Mouse (Mus musculus) neural tube, embryonic 14.5 days (tissue): ENCODE data around the gene Palld. TPM values are rescaled to one million over a fixed set of nuclear protein-coding genes. Genes with fewer than 3 reads are reported as not detected.

Experiments used
- ATAC-seq: fragments of 200-750 bp; cut with Nextera tagmentation; 2 replicates; pipeline ENCODE4 v1.8.0; 2017; ENCODE audit warnings: low read depth, mild to moderate bottlenecking, moderate TSS enrichment, moderate library complexity
- H3K27ac ChIP-seq: fragments of 300-500 bp; sonication (generic); 2 replicates; pipeline ENCODE4 v1.5.1; 2014; ENCODE audit warnings: low read depth, mild to moderate bottlenecking, control low read depth, low read length, moderate library complexity, mixed read lengths
- H3K27me3 ChIP-seq: fragments of 300-500 bp; sonication (generic); 2 replicates; pipeline ENCODE4 v1.6.1; 2014; ENCODE audit warnings: low read length; ENCODE audit not compliant: control insufficient read depth, insufficient read depth
- H3K36me3 ChIP-seq: fragments of 300-500 bp; sonication (generic); 2 replicates; pipeline ENCODE4 v1.6.1; 2014; ENCODE audit warnings: low read length, mixed read lengths; ENCODE audit not compliant: control insufficient read depth, insufficient read depth
- H3K4me1 ChIP-seq: fragments of 300-500 bp; sonication (generic); 2 replicates; pipeline ENCODE4 v1.6.1; 2014; ENCODE audit warnings: low read length; ENCODE audit not compliant: control insufficient read depth, insufficient read depth
- H3K4me2 ChIP-seq: fragments of 300-500 bp; sonication (generic); 2 replicates; pipeline ENCODE4 v1.6.1; 2014; ENCODE audit warnings: mild to moderate bottlenecking, low read depth, low read length, control low read depth
- H3K4me3 ChIP-seq: fragments of 300-500 bp; sonication (generic); 2 replicates; pipeline ENCODE4 v1.5.1; 2014; ENCODE audit warnings: low read depth, low read length, control low read depth, mixed read lengths
- H3K9ac ChIP-seq: fragments of 300-500 bp; sonication (generic); replicated peaks from 2 replicates; pipeline ENCODE4 v1.6.1; 2014; ENCODE audit warnings: low read depth, mild to moderate bottlenecking, control low read depth, low read length, mixed read lengths
- H3K9me3 ChIP-seq: fragments of 300-500 bp; sonication (generic); 2 replicates; pipeline ENCODE4 v1.6.1; 2016; ENCODE audit warnings: low read length; ENCODE audit not compliant: control insufficient read depth
- WGBS: fragments of 180-500 bp; shearing (Covaris S2); extraction: QIAGEN DNeasy Blood & Tissue Kit; methylation state at CpG from one replicate; pipeline ENCODE4 v1.1.7; 2014; 5-methylcytosine and 5-hydroxymethylcytosine counted together
- polyA plus RNA-seq: library from polyadenylated mRNA; unstranded; fragments of >200 nt; fragmentation: Nextera tagmentation; extraction: Ambion mirVana; gene quantifications from 2 replicates; pipeline ENCODE4 v1.2.1, GENCODE M21; 2014

Gene Palld
- polyA plus RNA-seq, 1 experiment from 2014 or later, result 11.1 TPM

GRCm38 (mm10) chr8:61681217-61681616 lies 221.3 kb downstream of the Palld start:
- no peak overlapping the region for H3K4me2 ChIP-seq
- no peaks in the 10 kb centered on the region for H3K36me3 ChIP-seq

GRCm38 (mm10) chr8:61677227-61677626 lies 225.3 kb downstream of the Palld start:
- no peaks in the 10 kb centered on the region for H3K4me1 ChIP-seq
- no peak overlapping the region for H3K27ac ChIP-seq
- H3K36me3 ChIP-seq, result no peaks in the 10 kb centered on the region
- no peak overlapping the region for H3K9ac ChIP-seq
- no peak overlapping the region for H3K4me2 ChIP-seq
- no peak overlapping the region for H3K4me3 ChIP-seq
- no peak for ATAC-seq
- no peaks in the 10 kb centered on the region for H3K9me3 ChIP-seq
- WGBS, result 91% methylated on average over 5 of the region's 5 CpGs
- H3K27me3 ChIP-seq, result no peaks in the 10 kb centered on the region

More at GRCm38 (mm10) chr8:61681217-61681616, 221.3 kb downstream of the Palld start:
- no peak overlapping the region for H3K27ac ChIP-seq
- no peaks in the 10 kb centered on the region for H3K9me3 ChIP-seq
- no peak overlapping the region for H3K4me3 ChIP-seq
- no peak for ATAC-seq
- H3K9ac ChIP-seq, result no peak overlapping the region
- no peaks in the 10 kb centered on the region for H3K4me1 ChIP-seq
- no peaks in the 10 kb centered on the region for H3K27me3 ChIP-seq
- 90% methylated on average over 3 of the region's 3 CpGs for WGBS

- Histone ChIP-seq H3K4me3 (no peak overlapping the region), H3K4me1 (no peaks in the 10 kb centered on the region), H3K27ac (no peak overlapping the region), H3K4me2 (no peak overlapping the region), H3K9ac (no peak overlapping the region), H3K27me3 (no peaks in the 10 kb centered on the region), H3K9me3 (no peaks in the 10 kb centered on the region), H3K36me3 (no peaks in the 10 kb centered on the region)
- ATAC-seq, result no peak
Measured at GRCm38 (mm10) chr8:61671151-61671550, 231.3 kb downstream of the Palld start.

- Histone ChIP-seq H3K4me1 (no peaks in the 10 kb centered on the region), H3K9ac (no peak overlapping the region), H3K36me3 (no peaks in the 10 kb centered on the region), H3K9me3 (no peaks in the 10 kb centered on the region), H3K4me3 (no peak overlapping the region), H3K27me3 (no peaks in the 10 kb centered on the region), H3K27ac (no peak overlapping the region), H3K4me2 (no peak overlapping the region)
- WGBS, result 72% methylated on average over 4 of the region's 4 CpGs
- no peak for ATAC-seq
Measured at GRCm38 (mm10) chr8:61670376-61670775, 232.1 kb downstream of the Palld start.

- no peak for ATAC-seq
- Histone ChIP-seq H3K9ac (no peak overlapping the region), H3K4me2 (no peak overlapping the region), H3K4me1 (no peaks in the 10 kb centered on the region), H3K27ac (no peak overlapping the region), H3K36me3 (no peaks in the 10 kb centered on the region), H3K4me3 (no peak overlapping the region), H3K9me3 (no peaks in the 10 kb centered on the region), H3K27me3 (no peaks in the 10 kb centered on the region)
- WGBS, result 13% methylated on average over 6 of the region's 6 CpGs
Measured at GRCm38 (mm10) chr8:61666919-61667318, 235.6 kb downstream of the Palld start.

- Histone ChIP-seq H3K4me1 (no peaks in the 10 kb centered on the region), H3K36me3 (no peaks in the 10 kb centered on the region), H3K4me3 (no peak overlapping the region), H3K9ac (no peak overlapping the region), H3K27me3 (no peaks in the 10 kb centered on the region), H3K9me3 (no peaks in the 10 kb centered on the region), H3K27ac (no peak overlapping the region), H3K4me2 (no peak overlapping the region)
- 52% methylated on average over 8 of the region's 8 CpGs for WGBS
- ATAC-seq, result no peak
Measured at GRCm38 (mm10) chr8:61665021-61665420, 237.5 kb downstream of the Palld start.

GRCm38 (mm10) chr8:61664162-61664561 lies 238.3 kb downstream of the Palld start:
- Histone ChIP-seq H3K27me3 (no peaks in the 10 kb centered on the region), H3K4me1 (no peaks in the 10 kb centered on the region), H3K36me3 (no peaks in the 10 kb centered on the region), H3K4me2 (no peak overlapping the region), H3K9ac (no peak overlapping the region), H3K9me3 (no peaks in the 10 kb centered on the region), H3K4me3 (no peak overlapping the region), H3K27ac (no peak overlapping the region)
- WGBS, result 84% methylated on average over 6 of the region's 6 CpGs
- no peak for ATAC-seq

GRCm38 (mm10) chr8:61662829-61663228 lies 239.7 kb downstream of the Palld start:
- ATAC-seq, result no peak
- H3K36me3 ChIP-seq, result no peaks in the 10 kb centered on the region
- H3K27ac ChIP-seq, result no peak overlapping the region
- WGBS, result 88% methylated on average over 4 of the region's 4 CpGs
- no peaks in the 10 kb centered on the region for H3K4me1 ChIP-seq
- H3K4me3 ChIP-seq, result no peak overlapping the region
- no peaks in the 10 kb centered on the region for H3K27me3 ChIP-seq
- no peak overlapping the region for H3K4me2 ChIP-seq
- H3K9ac ChIP-seq, result no peak overlapping the region
- H3K9me3 ChIP-seq, result no peaks in the 10 kb centered on the region

GRCm38 (mm10) chr8:61661611-61662010 lies 240.9 kb downstream of the Palld start:
- Histone ChIP-seq H3K4me2 (no peak overlapping the region), H3K4me3 (no peak overlapping the region), H3K36me3 (no peaks in the 10 kb centered on the region), H3K9me3 (no peaks in the 10 kb centered on the region), H3K27me3 (no peaks in the 10 kb centered on the region), H3K4me1 (no peaks in the 10 kb centered on the region), H3K27ac (no peak overlapping the region), H3K9ac (no peak overlapping the region)
- WGBS, result 93% methylated on average over 5 of the region's 5 CpGs
- no peak for ATAC-seq

- 92% methylated on average over 5 of the region's 5 CpGs for WGBS
- H3K9me3 ChIP-seq, result no peaks in the 10 kb centered on the region
- no peak for ATAC-seq
- no peak overlapping the region for H3K4me2 ChIP-seq
- H3K4me1 ChIP-seq, result no peaks in the 10 kb centered on the region
- H3K4me3 ChIP-seq, result no peak overlapping the region
- no peak overlapping the region for H3K27ac ChIP-seq
- no peak overlapping the region for H3K9ac ChIP-seq
- H3K36me3 ChIP-seq, result no peaks in the 10 kb centered on the region
- H3K27me3 ChIP-seq, result no peaks in the 10 kb centered on the region
Measured at GRCm38 (mm10) chr8:61660961-61661360, 241.5 kb downstream of the Palld start.
